In the genomic region with DNA sequence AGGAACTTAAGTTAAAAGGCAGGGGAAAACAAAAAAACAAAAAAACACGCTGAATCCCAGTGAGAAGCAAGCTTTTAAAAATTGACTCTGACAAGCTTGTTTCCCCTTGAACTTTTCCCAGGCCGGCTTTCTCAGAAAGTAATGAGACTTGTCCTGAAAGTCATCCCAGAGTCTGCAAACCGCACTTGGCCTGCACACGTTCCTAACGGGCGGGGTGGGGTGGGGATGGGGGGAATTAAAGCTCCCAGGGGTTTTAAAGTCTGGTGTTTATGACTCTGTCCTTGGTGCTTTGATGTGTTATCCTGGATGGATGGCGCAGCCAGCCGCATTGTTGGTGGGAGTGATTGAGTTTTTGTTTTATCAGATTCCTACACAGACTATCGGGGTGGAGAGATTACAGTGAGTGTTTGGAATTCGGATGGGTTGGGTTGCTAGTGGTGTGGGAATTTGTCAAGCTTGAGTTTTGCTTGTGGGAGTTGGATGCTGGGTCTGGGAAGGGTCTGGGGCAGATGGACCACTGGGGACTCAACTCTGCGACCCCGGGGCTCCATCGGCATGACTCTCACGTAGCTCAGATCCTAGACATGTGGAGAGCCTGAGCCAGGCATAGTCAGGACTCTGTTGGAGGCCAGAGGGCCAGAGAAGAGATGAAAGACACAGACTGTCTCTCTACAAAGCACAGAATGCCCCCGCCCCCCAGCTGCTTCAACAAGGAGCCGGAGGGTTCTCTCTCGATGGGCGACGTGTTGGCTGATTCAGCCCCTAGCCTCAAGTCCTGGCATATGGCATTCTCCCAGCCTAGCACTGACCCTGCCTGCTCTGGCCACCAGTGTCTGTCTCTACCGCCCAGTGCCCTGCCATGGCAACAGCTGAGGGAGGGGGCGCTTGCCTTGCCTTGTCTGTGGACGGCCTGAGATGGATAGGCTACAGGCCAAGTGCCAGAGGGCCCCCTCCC, we compare ENCODE assay signal across 9 mouse cellular contexts.
DNase-seq lines count a peak whose midpoint lies in the region; ATAC-seq and TF ChIP-seq lines count a peak whose summit lies in the region.
"Had no signal": no experiment of that assay in that cellular context is flagged by ENCODE, and none has a peak within 500 bp of the region (broad histone marks: within the 10 kb centered on the region; RNA-seq: fewer than 3 reads in every experiment).

No protein-coding gene starts in this region.

- peaks cover 27% of the 10 kb centered on the region; the same call in 1 of the 2 replicates for H3K4me1 ChIP-seq in embryonic facial prominence, embryonic 12.5 days
- peaks cover 39% of the 10 kb centered on the region for H3K4me1 ChIP-seq in hindbrain, embryonic 13.5 days (replicated peaks)
- H3K4me1 ChIP-seq in midbrain, embryonic 11.5 days (ENCODE audit: control insufficient read depth, insufficient read depth, low read length): peaks cover 33% of the 10 kb centered on the region
- H3K4me1 ChIP-seq in thymus, adult 2 months (replicated peaks; ENCODE audit: control insufficient read depth, insufficient read depth, low read length): no peaks in the 10 kb centered on the region
- H3K4me1 ChIP-seq: liver, embryonic 13.5 days had no signal

- DNase-seq in heart, adult 18-20 months: peak; percentile 5 to 13
- DNase-seq in heart, adult 8-10 months (ENCODE audit: low spot score): no peak
- DNase-seq in ZHBTc4 (ENCODE audit: low read depth, low spot score): peak; percentile 74
- peak; percentile 92 for DNase-seq in midbrain, embryonic 11.5 days (ENCODE audit: low spot score, missing footprints)
- DNase-seq in thymus, adult 2 months: no peak
- DNase-seq: liver, embryonic 13.5 days had no signal

- no peak overlapping the region for H3K4me2 ChIP-seq in embryonic facial prominence, embryonic 12.5 days (replicated peaks)
- peak overlapping the region; percentile 11 for H3K4me2 ChIP-seq in hindbrain, embryonic 13.5 days
- peak overlapping the region; percentile 19; the same call in 1 of the 2 replicates for H3K4me2 ChIP-seq in midbrain, embryonic 11.5 days
- H3K4me2 ChIP-seq: liver, embryonic 13.5 days had no signal

- H3K4me3 ChIP-seq in embryonic facial prominence, embryonic 12.5 days: no peak overlapping the region
- H3K4me3 ChIP-seq in hindbrain, embryonic 13.5 days: no peak overlapping the region
- no peak overlapping the region for H3K4me3 ChIP-seq in midbrain, embryonic 11.5 days (ENCODE audit: low read depth, low read length)
- H3K4me3 ChIP-seq in thymus, adult 2 months (ENCODE audit: control insufficient read depth, insufficient read depth, low read length): no peak overlapping the region
- H3K4me3 ChIP-seq: liver, embryonic 13.5 days had no signal

- H3K27ac ChIP-seq in embryonic facial prominence, embryonic 12.5 days: peak overlapping the region; percentile 37; the same call in 1 of the 2 replicates
- H3K27ac ChIP-seq in hindbrain, embryonic 13.5 days: peak overlapping the region; percentile 67
- H3K27ac ChIP-seq in midbrain, embryonic 11.5 days (ENCODE audit: low read depth, low read length): peak overlapping the region; percentile 63
- no peak overlapping the region for H3K27ac ChIP-seq in thymus, adult 2 months (ENCODE audit: control insufficient read depth, insufficient read depth, low read length)
- H3K27ac ChIP-seq: liver, embryonic 13.5 days had no signal

- 40% methylated on average over 22 of the region's 22 CpGs for WGBS in embryonic facial prominence, embryonic 12.5 days
- 11% methylated on average over 22 of the region's 22 CpGs for WGBS in hindbrain, embryonic 13.5 days
- WGBS in midbrain, embryonic 11.5 days: 32% methylated on average over 22 of the region's 22 CpGs
- 42% methylated on average over 22 of the region's 22 CpGs for WGBS in thymus, adult 2 months

- TF ChIP-seq CTCF in thymus, adult 2 months (IDR thresholded peaks at IDR 0.05; ENCODE audit: borderline replicate concordance, control insufficient read depth, extremely low read depth, insufficient read depth, low read length, poor library complexity): no peak

- H3K9me3 ChIP-seq in embryonic facial prominence, embryonic 12.5 days: no peaks in the 10 kb centered on the region
- no peaks in the 10 kb centered on the region for H3K9me3 ChIP-seq in hindbrain, embryonic 13.5 days
- H3K9me3 ChIP-seq in midbrain, embryonic 11.5 days (ENCODE audit: control insufficient read depth, low read length): no peaks in the 10 kb centered on the region
- H3K9me3 ChIP-seq: liver, embryonic 13.5 days had no signal

- TF ChIP-seq POLR2A in thymus, adult 2 months (IDR thresholded peaks at IDR 0.05; ENCODE audit: control insufficient read depth, extremely low read depth, insufficient read depth, low read length, poor library complexity): no peak

- no peak overlapping the region for H3K9ac ChIP-seq in embryonic facial prominence, embryonic 12.5 days
- peak overlapping the region; percentile 2; the same call in 1 of the 2 replicates for H3K9ac ChIP-seq in hindbrain, embryonic 13.5 days
- H3K9ac ChIP-seq in midbrain, embryonic 11.5 days (ENCODE audit: low read length): no peak overlapping the region
- H3K9ac ChIP-seq: liver, embryonic 13.5 days had no signal

- ATAC-seq in embryonic facial prominence, embryonic 12.5 days (ENCODE audit: insufficient number of reproducible peaks, insufficient read depth, low FRiP score, low TSS enrichment): no peak
- peak; percentile 94 for ATAC-seq in hindbrain, embryonic 13.5 days (ENCODE audit: low FRiP score)
- ATAC-seq in midbrain, embryonic 11.5 days (ENCODE audit: low FRiP score): peak; percentile 93
- ATAC-seq in inflammation-experienced regulatory T-cells, adult 6 months: no peak

- 0 out of 2 replicates have a peak, but pooled peaks cover 3% of the 10 kb centered on the region for H3K27me3 ChIP-seq in embryonic facial prominence, embryonic 12.5 days
- H3K27me3 ChIP-seq in hindbrain, embryonic 13.5 days: no peaks in the 10 kb centered on the region
- no peaks in the 10 kb centered on the region for H3K27me3 ChIP-seq in midbrain, embryonic 11.5 days (ENCODE audit: control insufficient read depth, insufficient read depth, low read length)
- no peaks in the 10 kb centered on the region for H3K27me3 ChIP-seq in thymus, adult 2 months (ENCODE audit: control insufficient read depth, insufficient read depth, low read length)

- no peaks in the 10 kb centered on the region for H3K36me3 ChIP-seq in embryonic facial prominence, embryonic 12.5 days
- H3K36me3 ChIP-seq in hindbrain, embryonic 13.5 days: no peaks in the 10 kb centered on the region
- H3K36me3 ChIP-seq in midbrain, embryonic 11.5 days (ENCODE audit: control insufficient read depth, insufficient read depth, low read length): no peaks in the 10 kb centered on the region
- H3K36me3 ChIP-seq in thymus, adult 2 months (ENCODE audit: control insufficient read depth, insufficient read depth, low read length): no peaks in the 10 kb centered on the region
- H3K36me3 ChIP-seq: liver, embryonic 13.5 days had no signal

Comparison
In these comparisons a context has a peak if more than half of its experiments do, and no peak if none do; other contexts are left out.
1. DNase-seq: peak in heart, adult 18-20 months (2 of 2), ZHBTc4 (single experiment) and midbrain, embryonic 11.5 days (single experiment); none in heart, adult 8-10 months (single experiment) and thymus, adult 2 months (single experiment).
2. ATAC-seq: peak in hindbrain, embryonic 13.5 days (single experiment) and midbrain, embryonic 11.5 days (single experiment); none in embryonic facial prominence, embryonic 12.5 days (single experiment) and inflammation-experienced regulatory T-cells, adult 6 months (single experiment).